Comparison of ENCODE assay signal across 19 mouse cellular contexts in genomic region chr16:57902498-57902897, GRCm38 (mm10).
DNase-seq lines count a peak whose midpoint lies in the region; ATAC-seq lines count a peak whose summit lies in the region.
"Had no signal": no experiment of that assay in that cellular context is flagged by ENCODE, and none has a peak within 500 bp of the region (broad histone marks: within the 10 kb centered on the region; RNA-seq: fewer than 3 reads in every experiment).

No protein-coding gene starts in this region.

- no peak for DNase-seq in embryonic facial prominence, embryonic 10.5 days (ENCODE audit: low spot score)
- DNase-seq in midbrain, embryonic 11.5 days (ENCODE audit: low spot score, missing footprints): peak; percentile 47
- no peak for DNase-seq in lung, adult 18-20 months
- DNase-seq: adrenal gland, adult 8-10 months; cerebellum, adult 11-12 months; cerebellum, adult 9-10 months; cerebellum, postnatal 25 days had no signal

- WGBS in embryonic facial prominence, embryonic 13.5 days: 57% methylated on average over 3 of the region's 3 CpGs
- 67% methylated on average over 3 of the region's 3 CpGs for WGBS in embryonic facial prominence, embryonic 10.5 days
- 72% methylated on average over 3 of the region's 3 CpGs for WGBS in midbrain, embryonic 11.5 days
- 65% methylated on average over 3 of the region's 3 CpGs for WGBS in midbrain, embryonic 15.5 days
- 55% methylated on average over 3 of the region's 3 CpGs for WGBS in limb, embryonic 15.5 days
- 80% methylated on average over 3 of the region's 3 CpGs for WGBS in forebrain, embryonic 12.5 days

- H3K4me1 ChIP-seq in embryonic facial prominence, embryonic 13.5 days: peaks cover 7% of the 10 kb centered on the region; the same call in 1 of the 2 replicates
- no peaks in the 10 kb centered on the region for H3K4me1 ChIP-seq in embryonic facial prominence, embryonic 10.5 days
- no peaks in the 10 kb centered on the region for H3K4me1 ChIP-seq in midbrain, embryonic 11.5 days (ENCODE audit: control insufficient read depth, insufficient read depth, low read length)
- H3K4me1 ChIP-seq in midbrain, embryonic 15.5 days: no peaks in the 10 kb centered on the region
- no peaks in the 10 kb centered on the region for H3K4me1 ChIP-seq in limb, embryonic 15.5 days
- no peaks in the 10 kb centered on the region for H3K4me1 ChIP-seq in forebrain, embryonic 12.5 days
- H3K4me1 ChIP-seq: embryonic facial prominence, embryonic 15.5 days; forebrain, embryonic 10.5 days; forebrain, embryonic 15.5 days; heart, embryonic 12.5 days; hindbrain, embryonic 15.5 days had no signal

- no peaks in the 10 kb centered on the region for H3K9me3 ChIP-seq in embryonic facial prominence, embryonic 13.5 days
- no peaks in the 10 kb centered on the region for H3K9me3 ChIP-seq in embryonic facial prominence, embryonic 10.5 days
- H3K9me3 ChIP-seq in midbrain, embryonic 11.5 days (ENCODE audit: control insufficient read depth, low read length): no peaks in the 10 kb centered on the region
- no peaks in the 10 kb centered on the region for H3K9me3 ChIP-seq in midbrain, embryonic 15.5 days
- no peaks in the 10 kb centered on the region for H3K9me3 ChIP-seq in limb, embryonic 15.5 days
- H3K9me3 ChIP-seq in forebrain, embryonic 12.5 days: no peaks in the 10 kb centered on the region
- H3K9me3 ChIP-seq: embryonic facial prominence, embryonic 15.5 days; forebrain, embryonic 10.5 days; forebrain, embryonic 15.5 days; heart, embryonic 12.5 days; hindbrain, embryonic 15.5 days had no signal

- no peak overlapping the region for H3K4me3 ChIP-seq in embryonic facial prominence, embryonic 13.5 days
- H3K4me3 ChIP-seq in embryonic facial prominence, embryonic 10.5 days: no peak overlapping the region
- H3K4me3 ChIP-seq in midbrain, embryonic 11.5 days (ENCODE audit: low read depth, low read length): no peak overlapping the region
- H3K4me3 ChIP-seq in midbrain, embryonic 15.5 days: no peak overlapping the region
- no peak overlapping the region for H3K4me3 ChIP-seq in limb, embryonic 15.5 days
- no peak overlapping the region for H3K4me3 ChIP-seq in forebrain, embryonic 12.5 days (replicated peaks)
- H3K4me3 ChIP-seq: embryonic facial prominence, embryonic 15.5 days; erythroblast, embryonic 14.5 days; forebrain, embryonic 10.5 days; forebrain, embryonic 15.5 days; heart, embryonic 12.5 days; hindbrain, embryonic 15.5 days had no signal

- no peak overlapping the region for H3K4me2 ChIP-seq in embryonic facial prominence, embryonic 13.5 days
- no peak overlapping the region for H3K4me2 ChIP-seq in midbrain, embryonic 11.5 days
- H3K4me2 ChIP-seq in midbrain, embryonic 15.5 days: no peak overlapping the region
- H3K4me2 ChIP-seq in limb, embryonic 15.5 days: no peak overlapping the region
- H3K4me2 ChIP-seq in forebrain, embryonic 12.5 days: no peak overlapping the region
- H3K4me2 ChIP-seq: embryonic facial prominence, embryonic 15.5 days; forebrain, embryonic 15.5 days; heart, embryonic 12.5 days; hindbrain, embryonic 15.5 days had no signal

- no peaks in the 10 kb centered on the region for H3K36me3 ChIP-seq in embryonic facial prominence, embryonic 13.5 days
- no peaks in the 10 kb centered on the region for H3K36me3 ChIP-seq in embryonic facial prominence, embryonic 10.5 days (replicated peaks)
- no peaks in the 10 kb centered on the region for H3K36me3 ChIP-seq in midbrain, embryonic 11.5 days (ENCODE audit: control insufficient read depth, insufficient read depth, low read length)
- H3K36me3 ChIP-seq in midbrain, embryonic 15.5 days (replicated peaks): no peaks in the 10 kb centered on the region
- no peaks in the 10 kb centered on the region for H3K36me3 ChIP-seq in limb, embryonic 15.5 days
- no peaks in the 10 kb centered on the region for H3K36me3 ChIP-seq in forebrain, embryonic 12.5 days (replicated peaks)
- H3K36me3 ChIP-seq: embryonic facial prominence, embryonic 15.5 days; forebrain, embryonic 10.5 days; forebrain, embryonic 15.5 days; heart, embryonic 12.5 days; hindbrain, embryonic 15.5 days had no signal

- H3K9ac ChIP-seq in embryonic facial prominence, embryonic 13.5 days: no peak overlapping the region
- no peak overlapping the region for H3K9ac ChIP-seq in midbrain, embryonic 11.5 days (ENCODE audit: low read length)
- no peak overlapping the region for H3K9ac ChIP-seq in midbrain, embryonic 15.5 days
- H3K9ac ChIP-seq in limb, embryonic 15.5 days: no peak overlapping the region
- H3K9ac ChIP-seq in forebrain, embryonic 12.5 days: no peak overlapping the region
- H3K9ac ChIP-seq: embryonic facial prominence, embryonic 15.5 days; forebrain, embryonic 15.5 days; heart, embryonic 12.5 days; hindbrain, embryonic 15.5 days had no signal

- no peaks in the 10 kb centered on the region for H3K27me3 ChIP-seq in embryonic facial prominence, embryonic 13.5 days
- H3K27me3 ChIP-seq in embryonic facial prominence, embryonic 10.5 days (replicated peaks; ENCODE audit: low read depth, poor library complexity, severe bottlenecking): no peaks in the 10 kb centered on the region
- H3K27me3 ChIP-seq in midbrain, embryonic 11.5 days (ENCODE audit: control insufficient read depth, insufficient read depth, low read length): no peaks in the 10 kb centered on the region
- no peaks in the 10 kb centered on the region for H3K27me3 ChIP-seq in midbrain, embryonic 15.5 days (replicated peaks)
- no peaks in the 10 kb centered on the region for H3K27me3 ChIP-seq in limb, embryonic 15.5 days
- H3K27me3 ChIP-seq in forebrain, embryonic 12.5 days: no peaks in the 10 kb centered on the region
- H3K27me3 ChIP-seq: embryonic facial prominence, embryonic 15.5 days; forebrain, embryonic 15.5 days; heart, embryonic 12.5 days; hindbrain, embryonic 15.5 days; Patski had no signal

- 0 out of 2 replicates have a peak overlapping the region, but pooled peaks have one; percentile 4 for H3K27ac ChIP-seq in embryonic facial prominence, embryonic 13.5 days
- no peak overlapping the region for H3K27ac ChIP-seq in embryonic facial prominence, embryonic 10.5 days (replicated peaks)
- H3K27ac ChIP-seq in midbrain, embryonic 11.5 days (ENCODE audit: low read depth, low read length): no peak overlapping the region
- no peak overlapping the region for H3K27ac ChIP-seq in midbrain, embryonic 15.5 days
- H3K27ac ChIP-seq in limb, embryonic 15.5 days: 0 out of 2 replicates have a peak overlapping the region, but pooled peaks have one; percentile 43
- H3K27ac ChIP-seq in forebrain, embryonic 12.5 days: no peak overlapping the region
- H3K27ac ChIP-seq: embryonic facial prominence, embryonic 15.5 days; forebrain, embryonic 10.5 days; forebrain, embryonic 15.5 days; hindbrain, embryonic 15.5 days had no signal

- ATAC-seq in embryonic facial prominence, embryonic 13.5 days (ENCODE audit: insufficient number of reproducible peaks, insufficient read depth, low FRiP score, low TSS enrichment, low read depth): no peak
- ATAC-seq in midbrain, embryonic 11.5 days (ENCODE audit: low FRiP score): no peak
- no peak for ATAC-seq in midbrain, embryonic 15.5 days (replicated peaks)
- no peak for ATAC-seq in limb, embryonic 15.5 days (ENCODE audit: insufficient number of reproducible peaks, low FRiP score, low TSS enrichment, low read depth)
- ATAC-seq in forebrain, embryonic 12.5 days (ENCODE audit: low FRiP score): no peak
- ATAC-seq: activated CD4-positive, CD25-positive, alpha-beta regulatory T cell, adult 4 months; forebrain, embryonic 15.5 days; Patski had no signal

Comparison
In these comparisons a context has a peak if more than half of its experiments do, and no peak if none do; other contexts are left out.
1. H3K27ac ChIP-seq: peak in embryonic facial prominence, embryonic 13.5 days (single experiment) and limb, embryonic 15.5 days (single experiment); none in embryonic facial prominence, embryonic 10.5 days (single experiment), midbrain, embryonic 11.5 days (single experiment), midbrain, embryonic 15.5 days (single experiment) and forebrain, embryonic 12.5 days (single experiment).